Mouse (Mus musculus) T-helper 2 cell (primary cell): ENCODE results near the gene Arsb.
"Not testable (repeated sequence)": the region's sequence is repeated elsewhere in the genome, so short reads cannot be mapped to it uniquely, and the experiment has no call there.

ENCODE experiments used
- in situ Hi-C: fragments of 300-600 bp; cut with MboI, MseI; formaldehyde crosslinking; loops from one replicate; pipeline ENCODE4 v1.15.1; 2025; ENCODE audit warnings: high pct_unique_total_duplicates

The Arsb gene

DNA sequence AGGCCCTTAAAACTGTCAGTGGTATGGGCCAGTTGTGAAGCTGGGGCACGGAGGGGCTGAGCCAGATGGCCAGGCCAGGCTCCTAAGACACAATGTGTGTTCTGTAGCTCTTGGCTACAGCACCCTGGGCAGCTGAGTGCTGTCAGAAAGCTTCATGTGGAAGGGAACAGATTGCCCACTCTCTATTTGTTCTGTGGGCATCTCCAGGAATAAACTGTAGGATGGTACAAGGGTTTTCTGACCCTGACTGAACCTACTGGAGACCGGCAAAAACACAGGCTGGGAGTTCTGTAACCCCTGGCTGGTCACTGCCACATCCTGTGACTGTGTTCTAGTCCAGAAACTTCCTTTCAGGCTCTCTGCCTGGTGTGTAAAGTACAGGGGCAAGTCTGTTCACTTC lies 14.6 kb downstream of the Arsb start:
- in situ Hi-C loops: no loop called here

DNA sequence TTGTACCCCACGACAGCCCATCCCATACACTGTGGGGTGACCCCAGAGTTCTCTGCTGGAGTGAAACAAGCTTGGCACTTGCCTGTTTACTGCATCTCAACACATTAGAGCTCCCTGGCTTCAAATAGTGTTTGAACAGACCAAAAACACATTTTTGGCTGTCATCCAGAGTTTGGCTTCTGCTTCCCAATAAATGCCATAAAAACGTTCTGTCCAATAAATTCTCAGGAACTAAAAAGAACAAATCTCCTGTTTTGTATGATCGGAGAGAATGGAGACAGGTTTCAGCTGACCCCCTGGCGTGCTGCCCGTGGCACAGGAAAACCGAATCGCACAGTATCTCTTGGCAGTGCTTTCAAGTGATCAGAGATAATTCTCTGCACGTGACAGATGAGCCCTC lies 16.2 kb downstream of the Arsb start:
- in situ Hi-C loops: no loop called here

DNA sequence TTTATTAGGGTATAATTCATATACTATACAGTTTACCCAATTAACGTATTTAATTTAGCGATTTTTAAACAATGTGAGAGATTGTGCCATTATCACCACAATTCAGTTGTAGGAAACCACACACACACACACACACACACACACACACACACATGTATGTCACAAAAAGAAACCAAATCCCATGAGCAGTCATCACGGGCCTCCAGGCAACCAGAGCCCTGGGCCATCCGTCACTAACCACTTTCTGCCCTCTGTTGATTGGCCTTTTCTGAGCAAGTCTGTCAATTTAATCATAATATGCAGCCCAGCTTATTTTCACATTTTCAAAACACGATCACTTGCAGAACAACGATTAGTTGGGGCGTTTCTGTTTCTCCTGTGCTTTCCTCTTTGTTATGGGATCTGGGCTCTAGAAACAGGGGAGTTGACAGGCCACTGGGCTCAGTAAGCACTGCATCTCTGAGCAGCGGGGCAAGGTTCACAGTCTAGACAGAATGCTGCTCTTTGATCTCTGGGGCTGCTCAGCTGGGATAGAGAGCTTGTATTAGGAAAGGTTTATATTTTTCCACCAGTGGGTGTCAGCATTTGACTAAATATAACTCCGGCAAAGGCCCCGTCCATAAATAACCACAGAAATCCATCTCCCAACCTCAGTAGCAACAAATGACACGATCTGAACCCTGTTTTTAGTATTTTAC lies 21.7 kb downstream of the Arsb start:
- in situ Hi-C loops: no loop called here

DNA sequence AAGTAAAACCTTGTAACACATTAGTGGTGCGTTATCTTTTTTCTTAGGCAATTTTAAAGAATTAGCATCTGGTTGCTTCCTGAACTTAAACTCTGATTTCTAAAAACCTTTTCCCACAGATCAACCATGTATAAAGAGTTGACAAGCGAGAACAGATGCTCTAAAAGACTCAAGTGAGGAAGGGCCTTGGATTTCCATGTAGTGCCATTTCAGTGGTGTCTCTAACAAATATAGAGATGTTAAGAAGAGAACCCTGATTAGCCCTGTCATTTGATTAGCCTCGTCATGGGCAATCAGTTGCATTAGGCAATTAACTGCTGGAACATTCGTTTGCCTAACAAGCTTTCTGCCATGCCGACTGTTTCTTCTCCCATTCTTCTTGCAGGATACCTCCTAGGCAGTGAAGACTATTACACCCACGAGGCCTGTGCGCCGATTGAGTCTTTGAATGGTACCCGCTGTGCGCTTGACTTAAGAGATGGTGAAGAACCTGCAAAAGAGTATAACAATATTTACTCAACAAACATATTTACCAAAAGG lies 22.3 kb downstream of the Arsb start:
- in situ Hi-C loops: no loop called here

DNA sequence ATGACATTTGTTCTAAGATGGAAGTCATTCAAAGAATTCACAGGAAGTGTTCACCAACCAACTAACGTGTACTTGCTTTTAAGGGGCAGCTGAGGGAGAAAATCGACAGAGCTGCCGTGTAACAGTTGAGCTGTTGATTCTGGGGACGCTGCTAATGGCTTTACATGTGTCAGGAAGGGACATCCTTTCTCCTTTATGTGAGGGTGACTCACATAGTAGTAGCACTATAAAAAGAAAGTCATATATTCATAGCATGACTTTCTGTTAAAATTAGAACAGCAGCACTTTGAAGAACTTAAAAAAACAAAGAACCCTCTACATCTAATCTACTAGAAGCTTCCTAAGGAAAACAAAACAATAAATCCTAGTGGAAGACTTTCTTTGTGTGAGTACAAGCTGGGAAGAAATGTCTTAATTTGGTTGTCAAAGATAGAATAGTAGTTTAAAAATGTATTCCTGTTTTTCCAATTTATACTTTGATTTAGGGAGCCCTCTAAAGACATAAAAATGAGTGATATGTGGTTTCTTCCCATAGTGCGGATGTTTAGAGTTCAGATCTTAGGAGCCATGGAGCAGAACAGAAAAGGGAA lies 25.7 kb downstream of the Arsb start:
- in situ Hi-C loops: no loop called here

DNA sequence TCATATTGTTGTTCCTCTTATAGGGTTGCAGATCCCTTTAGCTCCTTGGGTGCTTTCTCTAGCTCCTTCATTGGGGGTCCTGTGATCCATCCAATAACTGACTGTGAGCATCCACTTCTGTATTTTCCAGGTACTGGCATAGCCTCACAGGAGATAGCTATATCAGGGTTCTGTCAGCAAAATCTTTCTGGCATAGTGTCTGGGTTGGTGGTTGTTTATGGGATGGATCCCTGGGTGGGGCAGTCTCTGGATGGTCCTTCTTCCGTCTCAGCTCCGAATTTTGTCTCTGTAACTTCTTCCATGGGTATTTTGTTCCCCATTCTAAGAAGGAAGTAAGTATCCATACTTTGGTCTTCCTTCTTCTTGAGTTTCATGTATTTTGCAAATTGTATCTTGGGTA lies 38.9 kb downstream of the Arsb start:
- in situ Hi-C loops: not testable (repeated sequence)

DNA sequence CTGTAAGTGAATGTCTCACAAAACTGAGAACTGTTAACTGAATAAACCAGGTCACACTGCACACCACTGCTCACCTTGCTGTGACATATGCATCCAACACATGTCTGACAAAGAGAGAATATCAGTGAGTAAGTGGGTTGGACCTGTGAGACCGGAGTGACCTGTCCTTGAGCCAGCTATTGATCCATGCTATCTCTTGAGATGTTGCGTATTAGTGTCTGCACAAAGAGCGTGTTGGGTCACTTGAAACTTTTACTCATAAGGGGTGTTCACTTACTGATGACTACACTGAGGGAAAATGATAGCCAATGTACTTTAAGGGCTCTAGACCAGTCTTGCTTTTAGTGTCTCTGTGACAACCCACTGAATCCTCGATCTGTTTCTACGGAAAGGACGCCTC lies 42.7 kb downstream of the Arsb start:
- in situ Hi-C loops: no loop called here

DNA sequence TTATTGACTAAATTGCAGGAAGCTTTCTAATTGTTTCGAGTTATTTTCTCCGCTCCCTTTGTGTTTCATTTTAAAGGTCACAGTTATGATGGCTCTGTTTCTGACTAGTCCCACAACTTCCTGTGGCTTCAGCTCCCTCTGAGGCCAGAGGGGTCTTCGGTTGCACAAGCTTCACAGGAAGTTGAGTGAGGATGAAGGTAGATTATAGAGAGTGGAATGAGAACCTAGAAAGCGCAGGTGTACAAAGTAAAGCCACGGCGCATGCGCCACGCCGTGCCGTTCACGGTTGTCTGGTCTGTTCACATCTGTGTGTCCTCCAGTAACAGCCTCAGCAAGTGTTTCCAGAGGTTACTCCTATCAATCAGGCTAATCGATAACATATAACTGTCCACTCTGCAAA lies 43.2 kb downstream of the Arsb start:
- in situ Hi-C loops: no loop called here

DNA sequence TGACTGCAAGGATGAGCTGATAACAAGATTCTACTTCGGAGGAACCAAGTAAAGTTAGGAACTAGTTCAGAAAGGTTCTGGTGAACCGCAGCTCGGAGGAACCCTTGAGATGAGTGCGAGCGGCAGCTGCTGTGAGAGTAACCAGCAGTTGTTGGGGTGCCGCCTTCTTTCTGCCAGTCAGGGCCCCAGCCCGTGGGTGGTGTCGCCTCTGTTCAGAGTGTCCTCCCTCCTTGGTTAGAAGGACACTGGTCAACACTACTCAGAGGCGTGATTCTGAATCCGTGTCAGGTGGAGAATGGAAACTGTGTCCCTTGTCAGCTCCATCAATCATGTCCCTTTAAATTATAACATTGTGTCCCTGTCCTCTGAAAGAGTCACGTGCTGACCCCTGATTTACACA lies 43.7 kb downstream of the Arsb start:
- in situ Hi-C loops: no loop called here

DNA sequence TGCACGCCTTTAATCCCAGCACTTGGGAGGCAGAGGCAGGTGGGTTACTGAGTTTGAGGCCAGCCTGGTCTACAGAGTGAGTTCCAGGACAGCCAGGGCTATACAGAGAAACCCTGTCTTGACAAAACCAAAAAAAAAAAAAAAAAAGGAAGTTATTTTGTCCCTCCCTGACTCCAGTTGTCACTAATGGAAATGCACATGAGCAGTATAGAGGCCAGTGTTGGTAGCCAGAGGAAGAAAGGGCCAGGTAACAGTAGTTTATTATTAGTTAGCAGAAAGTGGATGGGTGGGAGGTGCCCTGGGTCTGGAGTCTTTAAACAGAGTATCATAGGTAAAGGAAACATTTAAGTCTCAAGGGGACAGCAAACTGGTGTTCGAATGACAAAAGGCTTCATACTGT lies 44.7 kb downstream of the Arsb start:
- in situ Hi-C loops: no loop called here

DNA sequence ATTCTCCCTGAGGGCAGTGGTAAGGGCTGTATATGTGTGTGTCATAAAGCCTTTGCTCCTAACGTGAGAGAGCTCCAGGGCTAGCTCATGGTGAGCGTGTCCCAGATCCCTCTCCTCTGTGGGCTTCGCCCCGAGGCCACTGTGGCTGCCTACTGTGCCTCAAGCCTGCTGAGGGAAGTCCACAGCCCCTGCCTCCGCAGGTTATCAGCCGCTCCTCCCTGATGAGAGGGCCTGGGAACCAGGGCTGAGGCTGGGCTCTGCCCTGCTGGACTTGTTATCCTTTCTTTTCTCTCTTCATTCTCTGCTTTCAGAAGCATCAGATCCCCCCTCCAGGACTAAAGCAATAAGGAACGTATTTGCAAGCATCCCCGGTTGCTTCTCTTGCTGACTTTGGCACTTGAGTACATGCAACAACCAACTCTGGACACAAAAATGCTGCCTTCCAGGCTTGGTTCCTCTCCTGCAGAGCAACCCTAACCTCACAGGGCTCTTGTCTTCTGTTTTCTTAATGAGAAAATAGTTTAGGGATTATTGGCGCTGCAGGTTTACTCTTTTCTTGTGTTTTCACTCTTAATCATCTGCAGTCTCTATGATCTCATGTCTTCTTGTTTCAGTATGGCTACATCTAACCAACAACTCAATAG lies 45.4 kb downstream of the Arsb start:
- in situ Hi-C loops: no loop called here

DNA sequence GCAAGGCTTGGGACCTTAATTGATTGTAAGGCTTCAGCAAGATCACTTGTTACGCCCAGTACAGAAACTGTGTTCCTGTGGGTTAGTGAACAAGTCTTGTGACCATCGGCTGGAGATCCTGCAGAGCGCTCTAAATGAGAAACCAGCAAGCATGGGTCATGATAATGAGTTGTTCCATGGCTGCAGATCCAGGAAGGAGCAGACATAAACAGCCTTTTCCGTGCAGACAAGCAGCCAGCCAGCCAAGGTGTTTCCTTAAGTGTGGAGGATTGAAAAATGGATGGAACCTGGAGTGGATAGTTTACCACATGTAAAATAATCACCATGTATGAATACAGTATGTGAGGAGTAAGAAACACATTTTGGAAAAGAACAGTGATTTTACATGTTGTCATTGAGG lies 48.7 kb downstream of the Arsb start:
- in situ Hi-C loops: no loop called here

DNA sequence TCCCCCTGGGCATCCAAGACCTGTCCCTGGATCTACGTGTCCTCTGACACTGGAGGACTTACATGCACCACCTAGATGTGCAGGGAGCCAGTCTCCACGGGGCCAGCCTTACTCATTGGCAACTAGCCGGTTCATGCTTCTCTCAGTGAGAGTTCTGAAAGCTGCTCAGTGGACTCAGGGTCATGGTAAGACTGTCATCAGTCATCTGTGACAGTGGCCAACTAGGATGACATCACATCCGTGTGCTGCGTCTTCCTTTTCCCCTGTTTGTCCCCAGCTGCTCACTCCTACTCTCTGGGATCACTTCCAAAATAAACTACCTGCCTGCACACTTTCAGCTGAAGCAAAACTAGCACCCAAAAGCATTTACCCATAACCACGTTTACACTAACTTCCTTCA lies 50.6 kb downstream of the Arsb start:
- in situ Hi-C loops: no loop called here

DNA sequence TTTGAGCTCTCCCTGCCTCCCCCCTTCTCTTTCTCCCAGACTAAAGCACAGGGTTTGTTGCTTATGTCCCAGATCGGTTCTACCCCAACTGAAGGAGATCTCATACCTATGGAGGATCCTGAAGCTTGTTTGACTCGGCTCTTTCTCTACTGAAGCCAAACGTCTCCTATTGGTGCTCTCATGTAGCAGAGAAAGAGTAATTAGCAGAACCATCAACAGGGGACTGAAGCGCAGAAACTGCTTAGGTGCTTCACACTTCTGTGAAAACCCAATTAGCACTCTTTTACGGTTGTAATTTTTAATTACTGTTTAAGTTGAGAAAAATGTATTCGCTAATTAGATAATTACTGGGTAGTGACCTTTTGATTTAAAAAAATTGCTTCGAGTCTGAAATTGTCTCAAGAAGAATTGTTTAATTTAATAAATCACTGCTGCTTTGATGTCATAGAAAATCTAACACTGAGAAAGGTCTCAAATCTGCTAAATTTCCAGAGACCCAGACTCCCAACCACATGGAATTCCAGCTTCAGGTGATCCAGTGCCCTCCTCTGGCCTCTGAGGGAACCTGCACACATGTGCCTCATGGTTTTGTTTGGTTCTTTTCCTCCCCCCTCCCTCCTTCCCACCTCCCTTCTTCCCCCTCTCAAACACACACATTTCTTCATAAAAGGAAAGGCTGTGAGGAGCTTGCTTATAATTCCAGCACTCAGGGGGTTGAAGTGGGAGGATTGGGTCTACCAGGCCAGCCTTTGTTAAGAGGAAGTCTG lies 54.5 kb downstream of the Arsb start:
- in situ Hi-C loops: no loop called here

DNA sequence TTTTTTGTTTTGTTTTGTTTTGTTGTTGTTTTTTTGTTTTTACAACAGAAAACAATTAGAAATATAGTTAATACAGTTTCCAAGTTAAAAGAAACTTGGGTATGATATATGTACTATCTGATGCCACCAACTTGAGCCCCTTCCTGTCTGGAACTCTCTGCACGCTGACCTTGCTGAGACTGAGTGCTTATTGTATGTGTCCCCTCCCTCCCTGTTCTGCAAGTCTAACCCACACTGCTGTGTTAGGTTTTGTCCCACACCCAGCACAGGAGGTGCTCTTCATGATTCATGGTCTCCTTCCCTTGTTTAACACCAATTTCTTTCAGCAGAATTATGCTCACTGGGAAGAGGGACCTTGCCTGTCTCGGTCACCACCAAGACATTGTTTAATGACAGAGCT lies 56.3 kb downstream of the Arsb start:
- in situ Hi-C loops: no loop called here

DNA sequence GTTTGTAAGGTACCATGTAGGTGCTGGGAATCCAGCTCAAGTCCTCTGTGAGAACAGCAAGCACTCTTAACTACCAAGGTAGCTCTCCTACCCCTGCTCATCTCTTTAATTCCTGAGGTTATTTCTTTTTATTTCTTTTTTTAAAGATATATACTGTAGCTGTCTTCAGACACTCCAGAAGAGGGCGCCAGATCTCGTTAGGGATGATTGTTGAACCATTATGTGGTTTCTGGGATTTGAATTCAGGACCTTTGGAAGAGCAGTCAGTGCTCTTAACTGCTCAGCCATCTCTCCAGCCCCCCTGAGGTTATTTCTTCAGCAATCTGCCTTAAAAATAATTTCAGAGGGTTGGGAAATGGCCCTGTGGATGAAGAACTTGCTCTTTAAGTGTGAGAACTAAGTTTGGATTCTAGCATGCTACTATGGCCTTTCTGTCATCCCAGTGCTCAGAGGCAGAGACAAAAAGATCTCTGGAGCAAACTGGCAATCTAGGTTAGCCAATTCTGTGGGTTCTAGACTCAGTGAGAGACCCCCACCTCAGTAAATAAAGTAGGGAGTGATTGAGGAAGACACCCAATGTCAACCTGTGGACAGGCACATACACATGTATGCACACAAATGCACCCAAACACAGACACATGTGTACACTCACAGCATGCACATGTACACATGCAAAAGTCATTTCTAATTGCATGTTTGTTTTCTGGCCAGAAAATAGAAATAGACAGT lies 58.3 kb downstream of the Arsb start:
- in situ Hi-C loops: no loop called here

DNA sequence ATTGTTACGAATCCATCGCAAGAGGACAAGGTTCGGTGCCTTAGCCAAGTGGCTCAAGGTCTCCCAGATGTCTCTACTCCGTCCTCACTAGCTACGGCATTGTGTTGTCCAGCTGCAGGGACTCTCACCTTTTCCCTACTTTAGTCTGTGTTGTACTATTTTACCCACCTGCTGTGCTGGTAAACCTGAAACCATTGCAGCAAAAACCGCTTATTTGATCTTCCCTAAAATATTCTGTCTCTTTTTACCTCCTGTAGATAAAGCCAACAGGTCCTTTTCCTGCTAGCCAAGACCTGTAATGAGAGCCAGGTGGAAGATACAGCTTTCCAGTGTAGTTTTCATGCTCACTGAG lies 58.8 kb downstream of the Arsb start:
- in situ Hi-C loops: no loop called here

DNA sequence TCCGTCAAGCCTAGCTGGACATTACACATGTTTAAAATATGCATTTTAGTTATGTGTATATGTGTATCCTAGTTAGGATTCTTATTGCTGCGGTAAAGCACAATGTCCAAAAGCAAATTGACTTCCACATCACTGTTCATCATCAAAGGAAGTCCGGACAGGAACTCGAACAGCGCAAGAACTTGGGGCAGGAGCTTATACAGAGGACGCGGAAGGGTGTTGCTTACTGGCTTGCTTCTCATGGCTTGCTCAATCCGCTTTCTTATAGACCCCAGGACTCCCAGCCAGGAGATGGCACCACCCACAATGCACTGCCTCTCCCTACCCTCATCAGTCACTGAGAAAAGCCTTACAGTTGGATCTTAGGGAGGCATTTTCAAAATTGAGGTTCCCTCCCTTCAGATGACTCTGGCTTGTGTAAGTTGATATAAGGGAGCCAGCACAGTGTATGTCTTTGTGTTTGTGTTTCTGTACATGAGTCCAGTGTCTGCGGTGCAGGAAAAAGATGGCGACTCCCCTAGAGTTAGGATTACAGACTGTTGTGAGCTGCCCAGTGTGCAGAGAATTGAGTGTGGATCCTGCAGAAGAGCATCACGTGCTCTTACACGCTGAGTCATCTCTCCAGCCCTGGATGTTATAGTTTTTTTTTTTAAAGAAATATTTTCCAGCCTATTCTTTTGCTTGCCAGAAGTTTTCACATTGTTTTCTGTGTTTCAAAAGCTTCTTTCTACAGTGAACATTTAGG lies 66.2 kb downstream of the Arsb start:
- in situ Hi-C loops: no loop called here

DNA sequence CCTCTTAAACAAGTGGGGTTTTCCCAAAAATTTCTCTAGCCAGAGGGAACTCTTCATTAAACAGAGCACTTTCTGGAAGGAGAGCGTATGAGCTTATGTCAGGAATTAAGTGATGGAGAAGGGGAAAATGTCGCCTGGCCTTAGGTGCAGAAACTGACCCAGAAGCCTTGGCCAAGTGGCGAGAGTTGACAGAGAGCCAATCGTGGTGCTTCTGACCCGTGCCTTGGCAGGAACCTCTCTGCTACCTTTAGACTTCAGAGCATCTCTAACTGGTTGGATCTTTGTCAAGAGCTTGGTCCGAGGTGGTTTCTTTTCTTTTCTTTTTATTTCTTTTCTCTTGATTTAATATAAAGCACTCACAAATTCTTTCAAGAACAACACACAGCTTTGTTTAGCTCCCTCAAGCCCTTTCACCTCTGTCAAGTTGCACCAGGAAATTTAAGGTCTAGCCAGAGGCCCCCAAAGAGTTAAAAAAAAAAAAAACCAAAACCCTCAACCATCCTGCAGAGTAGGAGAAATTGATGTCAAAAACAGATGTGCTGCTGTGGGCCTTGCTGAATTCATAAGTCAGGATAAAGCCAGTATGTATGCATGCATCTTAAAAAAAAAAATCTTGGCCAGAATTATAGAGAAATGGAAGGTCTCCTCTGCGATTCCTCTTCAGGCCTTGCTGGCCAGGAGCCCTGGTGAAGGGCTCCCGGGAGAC lies 67.2 kb downstream of the Arsb start:
- in situ Hi-C loops: no loop called here

DNA sequence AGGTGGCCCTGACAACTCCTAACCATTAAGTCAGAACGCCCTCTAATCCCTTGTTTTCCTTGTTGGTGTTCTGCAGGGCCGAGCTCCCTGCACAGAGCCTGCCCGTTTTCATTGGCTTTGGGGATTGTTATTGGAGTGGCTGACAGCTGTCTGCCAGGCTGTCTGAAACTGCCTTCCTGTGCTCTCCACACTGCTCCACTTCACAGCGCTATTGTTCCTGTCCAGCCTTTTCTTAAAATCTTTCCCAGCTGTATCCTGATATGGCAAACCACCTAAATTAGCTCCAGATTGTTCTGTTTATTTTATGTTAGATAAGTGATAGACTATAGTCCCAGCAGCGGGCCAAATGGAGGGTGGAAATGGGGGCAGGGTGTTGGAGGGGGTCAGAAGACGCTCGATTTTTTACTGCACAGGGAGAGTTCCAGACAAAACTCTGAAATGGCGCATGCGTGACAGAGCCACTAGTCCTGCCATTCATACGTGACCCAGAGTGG lies 67.8 kb downstream of the Arsb start:
- in situ Hi-C loops: no loop called here
